Mouse (Mus musculus): ENCODE results near the gene Knstrn.

DNA sequence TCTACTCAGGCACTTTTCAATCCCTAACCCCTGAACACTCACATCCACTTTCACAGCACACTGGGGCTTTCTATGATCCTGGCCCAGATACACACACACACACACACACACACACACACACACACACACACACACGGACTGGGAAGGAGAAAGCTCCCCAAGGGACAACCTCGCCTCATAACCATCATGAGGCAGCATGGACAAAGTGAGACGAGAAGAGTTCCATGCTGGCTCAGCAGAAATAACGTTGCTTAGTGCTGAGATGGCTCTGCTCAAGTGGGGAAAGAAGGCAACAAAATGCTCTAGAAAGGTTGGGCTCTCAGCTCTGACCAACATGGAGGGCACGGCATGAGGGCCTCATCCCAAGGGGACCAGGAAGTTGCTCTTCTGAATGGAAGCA, 27.4 kb downstream of the Knstrn start:
- TF ChIP-seq POLR2A (IDR thresholded peaks at IDR 0.05; ENCODE audit: insufficient read depth, low read depth, low read length) (no peak), CTCF (IDR thresholded peaks at IDR 0.05) (no peak), EP300 (IDR thresholded peaks at IDR 0.05; ENCODE audit: insufficient read depth, low read depth, low read length) (no peak)
